Mouse (Mus musculus): ENCODE measurements around the gene Ttc33. TPM values are rescaled to one million over a fixed set of nuclear protein-coding genes. Genes with fewer than 3 reads are reported as not detected.
A peak's percentile ranks its signal among the peaks of the same experiment; 100 is the strongest.
"Not testable (repeated sequence)": the region's sequence is repeated elsewhere in the genome, so short reads cannot be mapped to it uniquely, and the experiment has no call there.

The Ttc33 gene
- polyA plus RNA-seq, 1 experiment from 2014 or later: 37.4 TPM

DNA sequence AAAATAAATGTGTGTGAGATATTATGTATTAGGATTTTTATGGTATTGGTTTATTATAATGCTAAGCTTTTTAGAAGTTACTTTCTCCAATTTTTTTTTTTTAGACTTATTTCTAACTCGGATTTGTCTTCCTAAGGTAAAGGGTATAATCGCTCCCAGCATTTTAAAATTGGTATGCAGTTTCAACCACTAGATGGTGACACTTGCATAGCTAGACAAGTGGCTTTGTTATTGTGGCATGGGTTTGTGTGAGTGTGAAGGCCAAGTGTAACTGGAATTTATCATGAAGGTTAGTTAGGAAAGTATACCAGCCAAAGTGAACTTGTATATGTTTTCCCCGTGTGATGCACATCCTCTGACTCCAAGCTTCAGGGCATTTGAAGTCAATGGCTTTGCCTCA is 8.5 kb downstream of the Ttc33 start:
- peaks cover 30% of the 10 kb centered on the region for H3K36me3 ChIP-seq (ENCODE audit: control insufficient read depth, insufficient read depth, low read length)
- DNase-seq (ENCODE audit: low spot score) (no peak), ATAC-seq (replicated peaks; ENCODE audit: low FRiP score, low TSS enrichment, low read depth) (no peak)
- no peak overlapping the region for H3K9ac ChIP-seq (ENCODE audit: low read length)
- no peaks in the 10 kb centered on the region for H3K27me3 ChIP-seq (replicated peaks; ENCODE audit: control insufficient read depth, insufficient read depth, low read length)
- H3K4me3 ChIP-seq (ENCODE audit: low read depth, low read length): no peak overlapping the region
- H3K4me2 ChIP-seq (ENCODE audit: low read length): no peak overlapping the region
- WGBS: 84% methylated on average over 3 of the region's 3 CpGs
- no peaks in the 10 kb centered on the region for H3K9me3 ChIP-seq (ENCODE audit: control insufficient read depth, low read length)
- peaks cover 5% of the 10 kb centered on the region; the same call in 1 of the 2 replicates for H3K4me1 ChIP-seq (replicated peaks; ENCODE audit: control insufficient read depth, insufficient read depth, low read length)
- no peak overlapping the region for H3K27ac ChIP-seq (ENCODE audit: low read depth)

DNA sequence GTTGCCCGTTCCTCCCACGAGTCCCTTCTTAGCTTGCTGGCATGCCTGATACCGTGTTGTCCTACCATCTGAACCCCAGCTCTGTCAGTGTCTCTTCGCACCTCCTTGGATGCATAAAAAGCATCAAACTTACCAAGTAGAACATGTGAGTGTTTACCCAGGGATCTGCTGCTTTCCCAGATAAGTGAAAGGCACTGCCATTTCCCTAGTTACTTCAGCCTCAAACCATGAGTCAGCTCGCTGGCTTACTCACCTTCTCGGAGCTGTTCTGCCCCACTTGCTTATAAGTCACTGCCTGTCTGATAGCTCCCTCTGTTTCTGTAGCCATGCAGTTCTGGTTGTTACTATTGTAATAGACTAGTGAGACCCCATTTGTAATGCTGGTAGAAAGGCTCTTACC is 9.1 kb downstream of the Ttc33 start:
- H3K9ac ChIP-seq (ENCODE audit: low read length): no peak overlapping the region
- 90% methylated on average over 6 of the region's 6 CpGs for WGBS
- no peak for ATAC-seq (replicated peaks; ENCODE audit: low FRiP score, low TSS enrichment, low read depth)
- no peaks in the 10 kb centered on the region for H3K27me3 ChIP-seq (replicated peaks; ENCODE audit: control insufficient read depth, insufficient read depth, low read length)
- no peak for DNase-seq (ENCODE audit: low spot score)
- peaks cover under 1% of the 10 kb centered on the region; the same call in 1 of the 2 replicates for H3K4me1 ChIP-seq (replicated peaks; ENCODE audit: control insufficient read depth, insufficient read depth, low read length)
- H3K27ac ChIP-seq (ENCODE audit: low read depth): no peak overlapping the region
- no peaks in the 10 kb centered on the region for H3K9me3 ChIP-seq (ENCODE audit: control insufficient read depth, low read length)
- H3K4me3 ChIP-seq (ENCODE audit: low read depth, low read length): no peak overlapping the region
- H3K4me2 ChIP-seq (ENCODE audit: low read length): no peak overlapping the region
- H3K36me3 ChIP-seq (ENCODE audit: control insufficient read depth, insufficient read depth, low read length): peaks cover 30% of the 10 kb centered on the region

DNA sequence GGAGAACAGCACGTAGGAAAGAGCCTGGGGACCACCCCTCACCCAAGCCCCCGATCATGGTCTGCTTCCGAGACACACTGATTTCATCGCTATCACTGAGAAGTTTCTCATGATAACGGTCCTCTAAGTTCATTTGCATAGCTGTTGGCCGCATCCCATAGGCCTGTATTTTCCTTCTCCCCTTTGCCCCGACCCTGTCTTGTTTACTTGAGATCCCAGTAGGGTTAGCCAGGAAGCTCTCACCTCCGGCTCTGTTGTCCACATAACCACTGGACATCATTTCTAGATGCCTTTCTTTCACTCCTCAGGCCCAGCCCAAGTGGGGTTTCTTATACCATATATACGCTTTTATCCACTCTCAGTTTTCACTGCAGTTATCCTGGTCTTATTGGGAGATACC is 9.6 kb downstream of the Ttc33 start:
- ATAC-seq (replicated peaks; ENCODE audit: low FRiP score, low TSS enrichment, low read depth) (no peak), DNase-seq (ENCODE audit: low spot score) (no peak)
- H3K9ac ChIP-seq (ENCODE audit: low read length): no peak overlapping the region
- H3K27ac ChIP-seq (ENCODE audit: low read depth): no peak overlapping the region
- no peak overlapping the region for H3K4me3 ChIP-seq (ENCODE audit: low read depth, low read length)
- no peaks in the 10 kb centered on the region for H3K9me3 ChIP-seq (ENCODE audit: control insufficient read depth, low read length)
- H3K4me1 ChIP-seq (replicated peaks; ENCODE audit: control insufficient read depth, insufficient read depth, low read length): no peaks in the 10 kb centered on the region
- H3K4me2 ChIP-seq (ENCODE audit: low read length): no peak overlapping the region
- WGBS: 86% methylated on average over 9 of the region's 9 CpGs
- H3K36me3 ChIP-seq (ENCODE audit: control insufficient read depth, insufficient read depth, low read length): peaks cover 26% of the 10 kb centered on the region
- H3K27me3 ChIP-seq (replicated peaks; ENCODE audit: control insufficient read depth, insufficient read depth, low read length): no peaks in the 10 kb centered on the region

DNA sequence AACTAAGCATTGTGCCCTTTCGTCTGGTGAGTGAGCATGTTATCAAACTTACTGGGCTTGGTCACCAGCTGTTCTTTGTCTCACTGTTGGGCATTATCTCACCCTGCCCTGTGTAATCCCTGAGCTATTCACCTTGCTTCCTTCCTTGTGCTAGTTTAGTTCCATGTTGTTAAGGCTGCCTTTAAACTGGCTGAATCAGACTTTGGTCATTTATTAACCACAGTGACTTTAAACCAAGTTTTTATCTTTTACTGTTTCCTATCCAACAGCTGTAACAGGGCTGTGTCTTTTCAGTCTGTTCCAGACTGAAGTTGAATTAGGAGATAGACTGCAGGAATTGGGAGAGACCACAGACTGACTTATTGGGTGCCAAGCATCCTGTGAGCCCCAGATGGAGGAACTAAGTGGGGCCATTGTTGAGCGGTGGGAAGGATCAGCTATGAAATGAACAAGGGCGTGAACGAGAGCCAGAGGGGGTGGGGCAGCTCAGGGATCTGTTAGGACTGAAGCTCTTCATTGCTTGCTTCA is 10.7 kb downstream of the Ttc33 start:
- Histone ChIP-seq H3K27me3 (replicated peaks; ENCODE audit: control insufficient read depth, insufficient read depth, low read length) (no peaks in the 10 kb centered on the region), H3K27ac (ENCODE audit: low read depth) (peak overlapping the region; percentile 27), H3K9me3 (ENCODE audit: control insufficient read depth, low read length) (no peaks in the 10 kb centered on the region), H3K4me2 (ENCODE audit: low read length) (no peak overlapping the region), H3K36me3 (ENCODE audit: control insufficient read depth, insufficient read depth, low read length) (peaks cover 20% of the 10 kb centered on the region; the same call in 1 of the 2 replicates), H3K4me3 (ENCODE audit: low read depth, low read length) (no peak overlapping the region), H3K9ac (ENCODE audit: low read length) (no peak overlapping the region), H3K4me1 (replicated peaks; ENCODE audit: control insufficient read depth, insufficient read depth, low read length) (no peaks in the 10 kb centered on the region)
- DNase-seq (ENCODE audit: low spot score): peak; percentile 60
- whole genome bisulfite sequencing: 45% methylated on average over 4 of the region's 4 CpGs
- ATAC-seq (replicated peaks; ENCODE audit: low FRiP score, low TSS enrichment, low read depth): peak; percentile 90

DNA sequence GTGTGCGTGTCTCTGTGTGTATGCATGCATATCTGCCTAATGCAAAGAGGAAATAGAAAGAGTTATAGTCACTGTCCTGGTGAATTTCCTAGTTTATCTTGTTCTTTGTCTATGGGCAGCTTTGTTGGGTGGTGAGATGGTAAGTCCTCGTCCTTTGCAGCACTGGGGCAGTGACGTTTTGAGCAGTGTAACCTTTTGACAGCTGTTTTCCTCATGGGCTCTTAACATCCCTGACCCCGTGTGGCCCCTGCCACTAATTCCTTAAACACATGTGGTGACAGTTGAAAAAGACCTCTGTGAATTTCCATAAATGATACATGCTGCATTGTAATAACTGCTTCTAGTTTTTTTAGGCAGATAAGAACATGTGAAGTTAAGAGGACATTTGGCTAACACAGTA is 11.4 kb downstream of the Ttc33 start:
- H3K36me3 ChIP-seq (ENCODE audit: control insufficient read depth, insufficient read depth, low read length): peaks cover 16% of the 10 kb centered on the region; the same call in 1 of the 2 replicates
- H3K27me3 ChIP-seq (replicated peaks; ENCODE audit: control insufficient read depth, insufficient read depth, low read length): no peaks in the 10 kb centered on the region
- H3K4me2 ChIP-seq (ENCODE audit: low read length): no peak overlapping the region
- ATAC-seq (replicated peaks; ENCODE audit: low FRiP score, low TSS enrichment, low read depth) (no peak), DNase-seq (ENCODE audit: low spot score) (no peak)
- 61% methylated on average over 4 of the region's 4 CpGs for WGBS
- H3K9ac ChIP-seq (ENCODE audit: low read length): no peak overlapping the region
- no peaks in the 10 kb centered on the region for H3K4me1 ChIP-seq (replicated peaks; ENCODE audit: control insufficient read depth, insufficient read depth, low read length)
- no peak overlapping the region for H3K4me3 ChIP-seq (ENCODE audit: low read depth, low read length)
- H3K27ac ChIP-seq (ENCODE audit: low read depth): 0 out of 2 replicates have a peak overlapping the region, but pooled peaks have one; percentile 27
- H3K9me3 ChIP-seq (ENCODE audit: control insufficient read depth, low read length): no peaks in the 10 kb centered on the region

DNA sequence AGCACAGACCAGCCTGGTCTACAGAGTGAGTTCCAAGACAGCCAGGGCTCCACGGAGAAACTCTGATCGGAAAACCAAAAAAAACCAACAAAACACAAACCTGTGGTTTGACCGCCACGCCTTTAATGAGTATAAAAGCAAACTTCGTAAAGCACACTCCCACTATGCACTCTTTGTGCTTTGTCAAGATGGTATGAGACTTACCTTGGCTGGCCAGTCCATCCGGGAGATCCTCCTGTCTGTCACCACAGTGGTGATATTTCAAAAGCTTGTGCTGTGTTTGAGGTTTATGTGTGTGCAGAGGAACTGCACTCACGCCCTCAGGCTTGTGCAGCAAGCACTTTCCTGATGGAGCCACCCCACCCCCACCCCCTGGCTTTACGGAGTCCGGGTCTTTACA is 19.9 kb downstream of the Ttc33 start:
- H3K4me2 ChIP-seq (ENCODE audit: low read length): no peak overlapping the region
- H3K4me1 ChIP-seq (replicated peaks; ENCODE audit: control insufficient read depth, insufficient read depth, low read length): no peaks in the 10 kb centered on the region
- H3K27ac ChIP-seq (ENCODE audit: low read depth): no peak overlapping the region
- ATAC-seq (replicated peaks; ENCODE audit: low FRiP score, low TSS enrichment, low read depth) (no peak), DNase-seq (ENCODE audit: low spot score) (no peak)
- no peaks in the 10 kb centered on the region for H3K9me3 ChIP-seq (ENCODE audit: control insufficient read depth, low read length)
- no peaks in the 10 kb centered on the region for H3K27me3 ChIP-seq (replicated peaks; ENCODE audit: control insufficient read depth, insufficient read depth, low read length)
- H3K9ac ChIP-seq (ENCODE audit: low read length): no peak overlapping the region
- peaks cover 15% of the 10 kb centered on the region; the same call in 1 of the 2 replicates for H3K36me3 ChIP-seq (ENCODE audit: control insufficient read depth, insufficient read depth, low read length)
- WGBS: 83% methylated on average over 9 of the region's 9 CpGs
- no peak overlapping the region for H3K4me3 ChIP-seq (ENCODE audit: low read depth, low read length)

DNA sequence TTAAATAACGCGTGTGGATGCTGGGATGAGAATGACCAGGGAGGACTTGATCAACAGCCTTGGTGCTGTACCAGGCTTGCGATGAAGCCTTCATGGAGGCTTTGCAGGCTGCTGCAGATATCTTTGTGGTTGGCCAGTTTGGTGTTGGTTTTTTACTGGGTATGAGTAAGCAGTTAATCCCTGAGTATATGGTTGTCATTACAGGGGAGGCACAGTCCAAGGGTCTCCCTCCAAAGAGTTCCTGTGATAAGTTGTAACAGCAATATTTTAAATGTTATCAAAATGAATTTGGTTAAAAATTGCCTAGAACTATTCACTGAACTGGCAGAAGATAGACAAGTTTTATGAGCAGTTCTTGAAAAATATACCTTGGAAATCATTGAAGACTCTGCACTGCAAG is 23.8 kb downstream of the Ttc33 start:
- H3K4me3 ChIP-seq (ENCODE audit: low read depth, low read length): no peak overlapping the region
- H3K4me2 ChIP-seq (ENCODE audit: low read length): no peak overlapping the region
- H3K9me3 ChIP-seq (ENCODE audit: control insufficient read depth, low read length): no peaks in the 10 kb centered on the region
- 97% methylated on average over 3 of the region's 3 CpGs for WGBS
- peaks cover 22% of the 10 kb centered on the region; the same call in 1 of the 2 replicates for H3K36me3 ChIP-seq (ENCODE audit: control insufficient read depth, insufficient read depth, low read length)
- ATAC-seq (replicated peaks; ENCODE audit: low FRiP score, low TSS enrichment, low read depth) (no peak), DNase-seq (ENCODE audit: low spot score) (no peak)
- H3K27me3 ChIP-seq (replicated peaks; ENCODE audit: control insufficient read depth, insufficient read depth, low read length): no peaks in the 10 kb centered on the region
- no peak overlapping the region for H3K27ac ChIP-seq (ENCODE audit: low read depth)
- H3K9ac ChIP-seq (ENCODE audit: low read length): no peak overlapping the region
- H3K4me1 ChIP-seq (replicated peaks; ENCODE audit: control insufficient read depth, insufficient read depth, low read length): no peaks in the 10 kb centered on the region

DNA sequence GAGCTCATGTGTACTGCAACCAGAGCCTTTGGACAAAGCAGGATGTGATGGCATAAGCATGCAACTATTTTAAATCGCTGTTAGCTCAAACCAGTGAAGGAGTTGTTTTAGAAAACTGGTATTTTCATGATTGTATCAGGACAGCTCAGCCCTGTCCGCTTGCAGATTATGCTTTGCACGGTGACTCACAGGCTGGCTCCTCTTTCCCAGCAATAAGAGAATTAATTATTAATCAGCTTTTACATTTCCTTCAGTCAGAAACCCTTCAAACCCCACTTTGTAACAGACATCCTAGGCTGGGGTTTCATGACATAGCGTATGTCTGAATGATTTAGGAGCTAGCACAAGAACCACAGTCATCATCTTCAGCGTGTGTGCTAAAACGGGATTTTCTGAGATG is 35.2 kb downstream of the Ttc33 start:
- WGBS: 78% methylated on average over 6 of the region's 6 CpGs
- Histone ChIP-seq H3K9ac (ENCODE audit: low read length) (no peak overlapping the region), H3K36me3 (ENCODE audit: control insufficient read depth, insufficient read depth, low read length) (peaks cover 14% of the 10 kb centered on the region; the same call in 1 of the 2 replicates), H3K27me3 (replicated peaks; ENCODE audit: control insufficient read depth, insufficient read depth, low read length) (no peaks in the 10 kb centered on the region), H3K9me3 (ENCODE audit: control insufficient read depth, low read length) (0 out of 2 replicates have a peak, but pooled peaks cover 3% of the 10 kb centered on the region), H3K4me2 (ENCODE audit: low read length) (no peak overlapping the region), H3K4me3 (ENCODE audit: low read depth, low read length) (no peak overlapping the region), H3K4me1 (replicated peaks; ENCODE audit: control insufficient read depth, insufficient read depth, low read length) (no peaks in the 10 kb centered on the region), H3K27ac (ENCODE audit: low read depth) (no peak overlapping the region)
- ATAC-seq (replicated peaks; ENCODE audit: low FRiP score, low TSS enrichment, low read depth) (no peak), DNase-seq (ENCODE audit: low spot score) (no peak)

DNA sequence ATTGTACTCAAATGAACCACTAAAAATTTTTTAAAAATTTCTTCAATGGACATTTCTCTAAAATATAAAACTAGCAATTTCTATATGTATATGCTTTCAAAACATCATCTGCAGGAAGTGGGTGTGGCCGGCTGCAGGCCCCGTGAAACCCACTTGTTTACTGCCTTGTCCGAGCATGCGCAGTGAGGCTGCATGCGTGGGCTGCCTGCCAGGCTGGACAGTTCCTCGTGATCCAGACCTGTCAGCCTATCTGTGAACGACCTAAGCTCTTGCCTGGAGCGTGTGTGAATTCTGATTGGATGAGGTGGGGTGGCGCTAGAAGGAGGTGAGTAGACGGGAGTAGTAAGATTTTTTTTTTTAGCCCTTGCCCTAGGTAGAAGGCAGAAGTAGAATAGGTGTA is 45.4 kb downstream of the Ttc33 start:
- H3K4me1 ChIP-seq (replicated peaks; ENCODE audit: control insufficient read depth, insufficient read depth, low read length); H3K9ac ChIP-seq (ENCODE audit: low read length); H3K27ac ChIP-seq (ENCODE audit: low read depth); DNase-seq (ENCODE audit: low spot score); H3K4me2 ChIP-seq (ENCODE audit: low read length); H3K27me3 ChIP-seq (replicated peaks; ENCODE audit: control insufficient read depth, insufficient read depth, low read length); H3K9me3 ChIP-seq (ENCODE audit: control insufficient read depth, low read length); H3K36me3 ChIP-seq (ENCODE audit: control insufficient read depth, insufficient read depth, low read length); ATAC-seq (replicated peaks; ENCODE audit: low FRiP score, low TSS enrichment, low read depth); H3K4me3 ChIP-seq (ENCODE audit: low read depth, low read length): not testable (repeated sequence)
- WGBS: 76% methylated on average over 10 of the region's 10 CpGs

Measured in intestine, embryonic 14.5 days (tissue).